Mouse (Mus musculus): ENCODE measurements at regions not wholly inside any gene's neighbourhood (a gene's known extent, or its start where the extent isn't known, plus 50 kb on each side); places are given as distances from the start of the nearest gene placed in this dataset.

DNA sequence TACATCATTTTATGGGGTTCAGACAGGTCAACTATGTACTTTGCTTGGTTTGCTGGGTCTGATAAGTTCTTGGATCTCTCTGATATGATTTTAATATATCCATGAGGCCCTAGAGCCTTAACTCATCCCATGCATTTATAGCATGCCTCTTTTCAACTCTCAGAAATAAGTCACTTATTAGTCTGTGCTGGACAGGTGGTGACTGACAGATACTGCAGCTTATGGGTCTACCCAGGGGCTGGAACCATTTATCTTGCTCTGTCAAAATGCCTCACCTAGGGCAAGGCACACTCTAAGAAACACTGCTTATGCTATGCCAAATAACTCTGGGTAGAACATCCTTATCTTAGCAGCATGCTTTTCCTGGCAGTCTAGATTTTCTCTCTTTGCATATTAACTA, 225.6 kb downstream of the Mbnl1 start:
- DNase-seq (ENCODE audit: low read depth, low spot score), result no peak

DNA sequence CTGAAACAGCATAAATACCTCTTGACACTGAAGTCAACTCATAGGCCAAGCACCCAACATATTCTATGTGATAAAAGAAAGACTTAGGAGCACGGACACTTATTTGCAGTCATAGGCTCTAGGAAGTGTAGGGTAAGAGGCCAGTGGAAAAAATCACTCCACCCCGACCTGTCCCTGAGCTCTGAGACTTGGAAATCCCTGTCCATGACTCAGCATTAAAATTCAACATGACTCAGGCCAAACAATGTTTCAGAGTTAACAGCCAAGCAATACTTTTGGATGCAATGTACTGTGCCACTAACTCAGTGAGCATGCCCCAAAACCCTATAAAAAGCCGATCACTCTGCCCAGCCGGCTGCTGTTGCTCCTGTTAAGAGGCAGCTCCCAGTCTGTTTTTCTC, 234.5 kb downstream of the Mbnl1 start:
- DNase-seq (ENCODE audit: low read depth, low spot score), result no peak

DNA sequence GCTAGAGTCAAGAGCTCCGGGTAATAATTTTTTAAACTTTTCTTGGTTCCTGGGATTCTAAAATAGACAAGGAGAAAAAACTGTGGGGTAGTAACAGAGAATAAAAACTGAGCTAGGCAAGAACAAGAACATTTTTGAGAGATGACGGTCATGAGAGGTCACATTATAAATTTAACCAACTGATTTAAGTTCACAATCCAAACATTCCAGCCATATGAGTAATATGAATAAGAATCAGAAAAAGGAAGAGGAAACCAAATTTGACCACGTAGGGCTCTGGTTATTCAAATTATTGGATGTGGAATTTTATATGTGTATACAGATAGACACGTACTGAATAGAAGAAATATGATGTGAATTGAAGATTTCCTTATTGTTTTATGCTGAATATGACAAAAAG, 240.3 kb downstream of the Mbnl1 start:
- DNase-seq (ENCODE audit: low read depth, low spot score), result no peak

DNA sequence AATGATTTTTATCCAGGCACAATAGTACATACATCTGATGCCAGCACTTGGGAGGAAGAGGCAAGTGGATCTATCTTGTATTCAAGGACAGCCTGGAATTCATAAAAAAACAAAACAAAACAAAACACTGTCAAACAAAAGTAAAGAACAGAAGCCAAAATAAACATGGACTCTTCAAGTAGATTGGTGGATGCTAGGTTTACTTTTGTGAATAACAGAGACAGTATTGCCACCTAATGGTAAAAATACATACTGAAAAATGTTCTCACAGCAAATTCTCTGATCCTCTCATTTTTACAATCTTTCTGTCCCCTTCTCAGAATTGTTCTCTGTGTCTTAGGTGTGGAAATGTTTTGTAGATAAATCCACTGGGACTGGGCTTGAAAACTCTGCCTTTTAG, 247.7 kb downstream of the Mbnl1 start:
- no peak for DNase-seq (ENCODE audit: low read depth, low spot score)

DNA sequence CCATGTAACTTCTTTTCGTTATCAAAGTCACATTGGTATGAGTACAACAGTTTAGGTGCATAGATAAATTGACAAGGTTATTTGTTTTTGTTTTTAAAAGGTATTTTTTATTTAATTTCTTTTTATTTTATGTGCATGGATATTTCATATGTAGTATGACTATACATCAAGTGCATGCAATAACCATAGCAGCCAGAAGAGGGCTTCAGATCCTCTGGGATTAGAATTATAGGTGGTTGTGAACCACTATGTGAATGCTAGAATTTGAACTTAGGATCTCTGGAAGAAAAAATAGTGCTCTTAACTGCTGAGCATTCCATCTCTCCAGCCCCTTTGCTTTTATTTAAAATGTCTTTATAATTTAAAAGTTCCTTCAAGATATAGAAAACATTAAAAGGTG, 258.7 kb downstream of the Mbnl1 start:
- DNase-seq (ENCODE audit: low read depth, low spot score), result peak; percentile 39

DNA sequence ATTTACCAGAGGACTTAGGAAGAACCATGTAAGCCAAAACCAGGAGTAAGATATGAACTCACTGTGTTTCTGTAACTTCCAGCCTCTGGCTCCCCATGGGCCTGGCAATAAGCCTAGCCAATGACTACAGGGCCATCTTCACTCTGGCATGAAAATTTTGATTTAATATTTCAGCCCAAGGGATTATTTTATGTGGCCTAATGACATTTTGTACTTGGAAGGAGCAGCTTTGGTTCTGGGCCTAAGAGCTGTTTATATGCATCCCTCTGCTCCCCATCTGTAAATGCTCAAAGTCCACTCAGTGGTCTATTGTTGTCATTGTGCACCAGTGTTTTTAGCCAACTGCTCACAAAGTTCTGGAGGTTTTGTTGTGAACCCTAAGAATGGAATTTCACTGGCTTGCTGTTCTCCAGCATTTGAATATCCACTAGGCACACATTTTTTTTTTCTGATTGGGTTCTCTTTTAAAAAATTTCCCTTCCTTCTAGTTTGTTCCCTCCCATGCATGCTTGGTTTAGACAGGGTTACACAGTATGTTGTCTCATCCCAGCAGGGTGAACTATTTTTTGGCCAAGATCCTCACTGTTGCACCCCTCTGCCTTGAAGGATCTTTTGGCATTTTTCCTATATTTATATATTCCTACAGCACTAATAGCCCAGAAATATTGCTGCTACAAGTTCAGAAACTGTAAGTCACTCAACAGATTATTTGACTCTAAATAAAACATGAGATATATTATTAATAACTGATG, 261.9 kb upstream of the P2ry1 start:
- no peak for DNase-seq (ENCODE audit: low read depth, low spot score)

DNA sequence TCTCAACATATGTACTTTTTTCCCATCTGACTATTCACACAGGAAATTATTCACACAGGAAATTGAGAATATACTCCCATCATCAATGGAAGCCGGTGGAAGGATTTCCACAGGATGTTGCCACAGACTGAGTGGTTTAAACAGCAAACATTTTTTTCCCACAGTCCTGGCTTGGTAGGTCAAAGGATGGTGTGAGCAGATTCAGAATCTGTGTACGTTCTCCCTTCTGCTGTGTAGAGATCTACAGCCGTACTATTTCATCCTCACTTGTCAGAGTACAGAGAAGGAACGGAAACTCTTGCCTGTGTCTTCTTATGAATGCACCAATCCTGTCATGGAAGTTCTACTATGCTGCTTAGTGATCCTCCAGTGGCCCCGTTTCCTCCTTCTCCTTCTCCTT, 261.2 kb upstream of the P2ry1 start:
- DNase-seq (ENCODE audit: low read depth, low spot score), result no peak

DNA sequence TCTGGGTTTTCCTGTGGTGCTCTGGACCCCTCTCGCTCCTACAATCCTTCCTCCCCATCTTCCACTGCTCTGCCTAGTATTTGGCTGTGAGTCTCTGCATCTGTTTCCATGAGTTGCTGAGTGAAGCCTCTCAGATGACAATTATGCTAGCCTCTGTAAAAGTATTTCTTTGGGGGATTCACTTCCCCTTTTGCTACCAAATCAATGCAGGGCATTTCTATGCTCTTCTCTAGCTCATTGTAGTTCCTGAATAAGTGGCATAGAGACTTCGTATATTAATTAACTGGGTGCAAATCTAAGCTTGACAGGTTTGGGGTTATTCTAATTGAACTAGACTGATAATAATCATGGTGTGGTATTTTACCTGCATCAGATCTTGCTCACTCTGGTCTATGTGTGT, 260.4 kb upstream of the P2ry1 start:
- no peak for DNase-seq (ENCODE audit: low read depth, low spot score)

DNA sequence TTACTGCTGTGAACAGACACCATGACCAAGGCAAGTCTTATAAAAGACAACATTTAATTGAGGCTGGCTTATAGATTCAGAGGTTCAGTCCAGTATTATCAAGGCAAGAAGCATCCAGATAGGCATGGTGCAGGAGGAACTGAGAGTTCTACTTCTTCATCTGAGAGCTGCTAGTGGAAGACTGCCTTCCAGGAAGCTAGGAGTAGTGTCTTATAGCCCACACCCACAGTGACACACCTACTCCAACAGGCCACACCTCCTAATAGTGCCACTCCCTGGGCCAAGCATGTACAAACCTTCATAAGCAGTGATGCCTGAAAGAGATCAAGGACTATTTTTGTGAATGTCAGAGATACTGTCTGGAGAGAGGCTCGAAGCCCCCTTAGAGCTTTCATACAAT, 257.5 kb upstream of the P2ry1 start:
- DNase-seq (ENCODE audit: low read depth, low spot score), result no peak

DNA sequence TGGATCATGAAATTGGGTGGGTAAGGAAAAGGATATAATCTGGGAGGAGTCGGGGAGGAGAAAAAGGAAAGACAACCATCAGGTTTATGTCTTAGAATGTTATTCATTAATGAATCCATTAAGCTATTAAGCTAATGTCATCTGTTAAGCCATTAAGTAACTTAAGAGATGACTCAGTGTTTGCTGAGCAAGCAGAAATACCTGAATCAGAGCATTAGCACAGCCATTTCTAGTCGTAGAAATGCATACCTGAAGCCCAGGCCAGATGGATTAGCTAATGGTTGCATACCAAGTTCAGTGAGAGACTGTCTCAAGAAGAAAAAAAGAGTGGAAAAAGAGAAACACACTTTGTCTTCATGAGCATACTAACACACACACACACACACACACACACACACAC, 244.0 kb upstream of the P2ry1 start:
- DNase-seq (ENCODE audit: low read depth, low spot score), result no peak

DNA sequence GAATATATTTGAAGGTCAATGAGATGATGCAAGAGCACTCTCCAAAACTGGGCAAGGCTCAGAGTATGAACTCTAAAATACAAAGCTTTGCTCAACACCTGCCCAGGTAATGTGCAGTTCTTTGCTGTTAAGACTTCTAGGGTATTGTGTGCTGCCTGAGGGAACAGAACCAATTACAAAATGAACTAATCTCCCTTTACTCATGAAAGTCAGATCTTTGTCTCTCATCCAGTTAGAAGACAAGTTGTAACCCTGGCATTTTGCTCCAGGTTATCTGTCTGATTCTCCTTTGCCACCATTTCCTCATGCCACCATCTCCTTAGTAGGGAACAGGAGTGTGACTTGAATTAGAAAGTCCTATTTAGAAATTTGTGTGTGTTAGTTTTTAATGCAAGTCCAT, 243.5 kb upstream of the P2ry1 start:
- no peak for DNase-seq (ENCODE audit: low read depth, low spot score)

DNA sequence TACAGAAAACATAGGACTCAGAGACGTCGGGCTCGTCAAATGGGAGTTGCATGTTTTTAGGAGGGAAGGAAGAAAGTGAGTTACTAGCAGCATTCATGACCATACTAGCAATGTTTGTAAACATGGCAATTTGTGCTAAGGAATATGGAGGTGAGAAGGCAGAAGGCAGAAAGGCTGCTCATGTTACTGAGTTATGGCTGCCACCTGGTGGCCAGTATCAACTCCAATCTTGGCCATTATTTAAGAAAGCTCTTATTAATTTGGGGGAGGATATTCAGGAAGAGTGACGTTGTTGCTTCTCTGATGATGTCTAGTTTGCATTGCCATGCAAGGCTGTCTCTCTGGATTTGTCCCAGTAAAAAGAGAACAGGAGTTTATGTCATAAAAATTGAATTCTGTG, 239.7 kb upstream of the P2ry1 start:
- DNase-seq (ENCODE audit: low read depth, low spot score), result peak; percentile 59

DNA sequence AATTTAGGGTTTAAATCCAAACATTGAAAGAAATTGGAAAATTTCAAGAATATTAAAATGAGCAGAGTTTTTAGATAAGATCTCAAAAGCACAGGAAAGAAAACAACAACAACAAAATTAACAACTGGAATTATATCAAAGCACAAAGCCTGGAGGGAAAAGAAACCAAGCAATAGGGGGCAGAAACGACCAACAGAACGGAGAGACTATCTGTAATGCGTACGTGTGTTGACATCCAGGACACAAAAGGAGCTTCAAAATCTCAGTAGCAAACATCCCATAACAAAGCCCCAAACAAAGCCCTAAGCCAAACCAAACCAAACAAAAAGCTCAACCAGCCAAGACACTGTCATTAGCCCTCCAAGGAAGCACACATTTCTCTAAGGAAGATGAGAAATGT, 237.5 kb upstream of the P2ry1 start:
- no peak for DNase-seq (ENCODE audit: low read depth, low spot score)

DNA sequence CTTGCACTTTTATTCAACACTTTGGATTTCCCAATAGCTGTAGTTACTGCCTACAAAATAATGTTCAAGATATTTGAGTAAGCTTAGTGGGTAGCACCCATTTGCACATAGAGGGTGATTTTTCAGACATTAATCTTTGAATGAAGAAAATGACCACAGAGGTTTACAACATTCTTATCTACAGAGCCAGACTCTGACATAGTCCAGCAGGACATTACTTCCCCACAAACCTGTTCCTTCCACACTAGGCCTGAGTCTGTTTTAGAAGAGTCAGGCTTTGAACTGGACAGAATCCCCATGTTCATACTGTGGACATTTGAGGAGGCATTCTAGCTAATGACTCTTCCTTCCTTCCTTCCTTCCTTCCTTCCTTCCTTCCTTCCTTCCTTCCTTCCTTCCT, 233.6 kb upstream of the P2ry1 start:
- DNase-seq (ENCODE audit: low read depth, low spot score), result no peak

DNA sequence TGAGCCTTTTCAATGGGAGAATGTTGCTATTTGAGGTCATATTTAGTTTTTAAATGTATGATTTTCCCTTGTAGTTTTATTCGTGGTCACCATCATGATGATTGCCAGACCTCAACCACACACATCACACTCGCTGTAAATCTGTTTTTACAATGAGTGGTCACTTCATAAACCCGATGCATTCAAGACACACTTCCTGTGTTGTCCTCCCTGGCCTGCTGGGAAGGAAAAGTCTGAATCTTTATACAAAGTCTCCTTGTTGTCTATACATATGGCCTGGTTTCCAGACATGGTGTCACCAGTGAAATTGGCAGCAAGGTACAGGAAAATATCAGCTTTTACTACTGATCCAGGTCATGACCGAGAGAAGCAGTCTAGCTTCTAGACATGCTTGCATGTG, 230.7 kb upstream of the P2ry1 start:
- DNase-seq (ENCODE audit: low read depth, low spot score), result no peak

DNA sequence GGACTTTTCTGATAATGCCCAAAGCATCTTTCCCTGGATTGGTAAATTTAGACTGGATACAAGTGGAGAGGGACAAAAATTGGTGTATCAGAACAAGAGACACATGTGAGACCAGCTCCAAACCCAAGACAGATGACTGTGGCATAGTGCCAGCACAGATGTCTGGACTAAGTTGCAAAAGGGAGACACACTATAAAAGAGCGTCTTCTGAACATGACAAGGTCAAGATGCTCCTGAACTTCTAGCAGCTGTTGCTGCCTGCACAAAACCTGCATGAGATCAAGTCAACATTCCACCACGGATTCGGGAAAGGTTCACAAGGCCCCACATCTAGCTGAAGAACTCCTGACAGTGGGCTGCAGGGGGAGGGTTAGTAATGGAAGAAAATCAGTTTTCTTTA, 229.2 kb upstream of the P2ry1 start:
- DNase-seq (ENCODE audit: low read depth, low spot score), result no peak

DNA sequence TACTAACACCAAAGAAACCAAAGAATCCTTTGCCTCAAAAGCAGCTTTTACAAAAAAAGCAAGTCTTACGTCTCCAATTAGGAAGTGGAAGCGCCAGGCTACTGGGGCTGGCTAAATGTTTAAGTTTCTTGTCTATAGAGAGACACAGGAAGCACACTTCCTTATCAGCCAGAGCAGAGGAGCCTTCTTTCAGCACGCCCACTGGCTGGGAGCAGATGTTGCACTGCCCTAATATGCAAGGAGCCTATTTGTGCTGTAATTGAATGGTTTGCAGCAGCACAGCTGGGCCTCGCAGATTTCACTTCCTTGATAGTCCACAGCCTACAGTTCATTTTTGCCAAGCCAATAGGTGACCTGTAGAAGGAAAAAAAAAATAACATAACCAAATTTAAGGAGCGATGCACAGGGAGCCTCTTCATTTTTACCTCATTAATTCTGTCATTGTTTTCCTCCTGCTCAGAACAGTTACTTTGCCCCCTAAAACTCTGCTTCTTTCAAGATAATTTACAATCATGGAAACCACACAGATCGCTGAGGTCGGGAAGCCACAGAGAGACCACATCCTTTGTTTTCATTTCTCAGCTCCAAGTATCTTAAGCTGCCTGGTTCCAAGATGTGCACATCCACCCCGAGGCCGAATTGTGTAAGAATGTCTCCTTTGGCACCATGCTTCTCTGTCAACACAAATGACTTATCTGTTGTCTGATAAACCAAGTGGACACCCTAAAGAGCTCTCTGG, 217.3 kb upstream of the P2ry1 start:
- peak; percentile 23 for DNase-seq (ENCODE audit: low read depth, low spot score)

DNA sequence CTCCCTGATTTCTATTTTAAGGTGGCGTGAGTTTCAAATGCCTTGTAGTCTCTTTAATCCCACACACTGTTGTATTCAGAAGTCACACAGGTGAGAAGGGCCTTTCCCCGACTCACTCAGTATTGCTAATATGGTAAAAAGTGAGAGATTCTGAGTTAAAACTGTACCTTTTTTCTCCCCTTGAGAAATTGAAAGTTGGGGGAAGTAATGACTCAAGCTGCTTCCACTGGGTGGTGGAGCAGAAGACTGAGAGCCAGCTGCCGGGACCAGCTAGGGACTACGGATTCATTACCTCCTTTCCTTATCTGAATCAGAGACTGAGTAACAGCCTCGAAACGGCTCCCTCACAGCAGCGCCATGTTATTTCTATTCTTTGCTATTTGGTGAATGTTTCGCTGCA, 214.6 kb upstream of the P2ry1 start:
- DNase-seq (ENCODE audit: low read depth, low spot score), result no peak

DNA sequence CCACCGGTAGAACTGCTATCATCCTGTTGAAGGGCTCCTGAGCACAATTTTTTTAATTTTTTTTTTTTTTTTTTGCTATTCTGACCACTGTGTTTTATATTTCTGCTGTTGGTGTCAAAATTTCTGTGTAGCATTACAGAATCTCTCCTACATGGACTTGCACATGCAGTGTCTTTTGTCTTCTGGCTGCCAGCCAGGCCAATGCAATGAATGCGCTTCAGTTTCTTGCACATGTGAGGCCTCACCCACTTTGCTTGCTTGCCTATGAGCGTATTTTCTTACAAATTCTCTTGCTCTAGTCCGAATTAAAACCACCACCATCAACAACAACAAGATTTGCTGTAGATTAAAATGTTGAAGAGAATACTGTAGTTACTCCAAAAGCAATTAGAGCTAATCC, 213.2 kb upstream of the P2ry1 start:
- DNase-seq (ENCODE audit: low read depth, low spot score), result no peak

DNA sequence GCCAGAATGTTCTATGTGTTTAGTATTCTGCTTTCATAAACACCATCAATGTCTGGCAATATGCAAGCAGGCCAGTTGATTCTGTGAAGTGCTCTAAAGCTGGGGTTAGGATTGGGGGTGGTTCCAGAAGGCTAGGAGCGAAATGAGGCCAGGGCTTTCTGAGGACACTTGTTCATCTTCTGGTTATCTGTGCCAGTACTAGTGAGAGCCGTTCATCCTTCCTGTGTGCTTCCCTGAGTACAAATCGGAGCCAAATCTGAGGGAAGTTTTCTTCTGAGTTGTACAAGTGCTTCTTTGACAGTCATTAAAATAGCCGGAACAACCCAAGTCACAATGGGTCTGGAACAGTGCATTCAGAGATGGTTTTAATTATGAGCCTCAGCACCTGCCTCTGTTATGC, 210.4 kb upstream of the P2ry1 start:
- no peak for DNase-seq (ENCODE audit: low read depth, low spot score)

DNA sequence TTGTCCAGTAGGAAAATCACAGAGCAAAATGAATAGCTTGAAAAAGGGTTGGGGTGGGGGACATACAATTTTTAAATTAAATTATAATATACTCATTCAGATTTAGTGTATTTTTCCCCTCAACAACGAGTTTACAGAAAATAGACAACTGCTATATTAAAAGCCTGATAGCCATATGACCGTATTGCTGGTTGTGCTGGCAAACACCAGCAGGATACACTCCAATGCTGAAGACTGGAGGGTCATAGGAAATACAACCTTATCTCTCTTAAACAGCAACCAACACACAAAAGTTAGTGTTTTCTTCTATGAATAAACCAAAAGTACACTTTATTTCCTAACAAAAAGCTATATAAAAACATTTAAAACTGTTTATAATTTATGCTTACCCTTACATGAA, 206.4 kb upstream of the P2ry1 start:
- DNase-seq (ENCODE audit: low read depth, low spot score), result no peak

DNA sequence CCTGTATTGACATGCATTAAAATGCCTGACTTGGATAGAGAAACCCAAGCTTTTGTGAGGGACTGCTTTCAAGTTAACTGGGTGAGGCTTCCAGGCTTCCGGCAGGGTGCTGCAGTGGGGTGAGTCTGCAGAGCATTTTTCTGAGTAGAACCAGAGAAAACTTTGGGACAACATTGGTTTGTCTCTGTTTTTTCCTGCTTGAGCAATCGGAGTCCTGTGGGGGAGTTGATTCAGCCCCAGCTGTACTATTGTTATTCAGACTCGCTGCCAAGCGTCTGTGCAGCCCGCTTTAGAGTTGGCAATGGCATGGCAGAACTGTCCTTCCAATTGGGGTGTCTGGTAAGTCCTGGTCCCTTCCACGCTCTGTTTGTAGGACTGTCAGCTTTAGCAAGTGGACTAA, 204.8 kb upstream of the P2ry1 start:
- DNase-seq (ENCODE audit: low read depth, low spot score), result peak; percentile 64

DNA sequence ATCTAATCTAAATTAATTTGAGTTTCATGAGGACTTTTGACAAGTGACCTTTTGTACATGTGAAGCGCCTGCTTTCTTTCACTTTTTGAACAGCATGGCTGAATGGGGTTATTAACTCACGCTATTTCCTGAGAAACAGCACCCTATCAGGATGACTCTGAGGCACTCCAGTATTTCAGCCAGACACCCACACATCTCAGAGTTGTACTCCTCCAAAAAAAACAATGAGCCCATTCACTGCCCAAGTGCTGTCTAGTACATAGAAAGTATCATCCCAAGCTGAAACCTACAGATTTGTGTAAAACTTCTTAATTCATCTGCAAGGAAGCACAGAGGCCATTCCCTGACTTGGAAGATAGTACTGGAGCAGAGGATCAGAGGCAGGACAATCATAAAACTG, 204.1 kb upstream of the P2ry1 start:
- no peak for DNase-seq (ENCODE audit: low read depth, low spot score)

DNA sequence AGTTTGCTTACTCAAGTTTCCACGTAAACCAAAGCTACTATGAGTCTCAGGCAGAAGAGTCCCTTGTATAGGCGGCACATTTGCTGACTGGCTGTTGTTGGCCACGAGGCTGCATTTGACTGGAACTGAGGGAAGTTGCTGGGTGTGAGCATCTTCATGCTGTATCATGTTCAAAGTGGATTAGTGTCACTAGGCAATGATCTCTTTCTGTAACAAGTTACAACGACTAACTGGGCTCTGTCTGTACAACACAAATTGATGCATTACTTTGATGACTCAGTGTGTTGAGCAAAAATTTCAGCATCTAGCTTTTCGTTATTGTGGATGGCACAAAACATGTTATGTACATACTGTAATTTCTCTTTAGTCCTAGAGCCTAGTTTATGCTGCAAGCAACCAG, 203.7 kb upstream of the P2ry1 start:
- DNase-seq (ENCODE audit: low read depth, low spot score), result no peak

Data from R1 (cell line).